Mouse (Mus musculus): ENCODE results near the gene Tshb.

The Tshb gene

DNA sequence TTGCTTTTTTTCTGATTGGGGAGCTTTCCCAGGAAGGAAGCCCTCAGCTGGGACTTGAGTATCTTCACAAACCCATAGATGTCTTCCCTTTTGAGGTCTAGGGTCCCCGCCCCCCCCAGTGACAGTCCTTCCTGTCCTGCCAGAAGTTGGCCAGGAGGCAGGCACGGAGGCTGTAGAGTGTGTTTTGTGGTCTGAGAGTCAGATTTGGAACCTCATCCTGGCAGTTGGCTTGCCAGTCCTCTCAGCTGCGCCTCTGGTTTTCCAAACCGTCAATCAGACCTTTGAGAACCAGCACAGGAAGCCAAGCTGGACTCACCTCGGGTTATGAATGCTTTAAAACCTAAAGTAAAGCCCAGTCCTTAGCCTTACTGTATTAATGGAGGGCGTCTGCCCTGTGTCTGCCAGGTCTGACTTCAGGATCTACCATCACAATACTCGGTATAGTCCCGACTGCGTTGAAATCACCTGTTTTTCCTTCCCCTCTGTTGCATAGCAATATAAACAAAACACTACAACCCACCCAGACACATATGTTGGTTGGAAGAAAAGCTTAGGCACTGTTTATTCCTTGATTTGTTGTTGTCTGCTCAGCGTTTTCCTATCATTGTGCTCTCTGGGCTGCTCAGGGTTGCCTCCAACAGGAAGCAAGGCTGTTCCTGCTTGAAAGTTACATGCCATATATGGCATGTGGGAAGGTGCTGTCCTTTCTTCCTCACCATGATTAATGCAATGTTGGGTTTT, 44.2 kb downstream of the Tshb start:
- in situ Hi-C loops (cut with MseI, MboI) = no loop called here

DNA sequence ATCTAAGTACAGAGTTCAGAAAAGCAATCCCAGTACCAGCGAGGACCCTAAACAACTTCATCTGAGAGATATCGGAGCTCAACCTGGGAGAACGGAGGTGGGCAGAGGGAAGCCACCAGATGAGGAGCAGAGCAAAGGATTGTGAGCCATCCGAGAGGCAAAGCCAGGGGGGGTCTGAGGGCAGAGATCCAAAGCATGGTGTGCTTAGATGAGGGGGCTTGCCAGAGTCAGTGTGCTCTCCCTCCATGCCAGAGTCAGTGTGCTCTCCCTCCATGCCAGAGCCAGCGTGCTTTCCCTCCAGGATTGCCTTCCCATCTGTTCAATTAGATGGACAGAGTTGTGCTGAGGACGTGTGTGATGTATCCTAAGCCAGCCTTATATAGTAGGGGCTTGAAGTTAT, 45.4 kb downstream of the Tshb start:
- in situ Hi-C loops (cut with MseI, MboI) = no loop called here

DNA sequence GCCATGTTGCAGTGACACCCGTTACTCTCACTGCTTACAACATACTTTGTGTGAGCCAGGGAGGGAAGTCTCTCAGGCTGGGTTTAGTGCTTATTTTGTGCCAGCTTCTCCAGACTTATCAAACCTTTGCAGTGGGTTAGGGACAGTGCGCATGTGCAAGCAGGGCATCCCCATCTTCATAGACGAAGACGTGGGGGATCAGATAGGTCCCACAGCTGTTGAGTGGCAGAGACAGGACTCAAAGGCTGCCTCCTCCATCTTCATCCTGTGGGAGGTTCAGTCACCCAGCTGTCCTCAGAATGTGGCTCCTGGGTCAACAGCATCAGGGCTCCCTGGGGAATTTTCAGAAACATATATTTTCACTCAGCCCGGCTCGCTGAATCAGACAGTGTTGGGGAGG, 46.1 kb downstream of the Tshb start:
- in situ Hi-C loops (cut with MseI, MboI) = no loop called here

DNA sequence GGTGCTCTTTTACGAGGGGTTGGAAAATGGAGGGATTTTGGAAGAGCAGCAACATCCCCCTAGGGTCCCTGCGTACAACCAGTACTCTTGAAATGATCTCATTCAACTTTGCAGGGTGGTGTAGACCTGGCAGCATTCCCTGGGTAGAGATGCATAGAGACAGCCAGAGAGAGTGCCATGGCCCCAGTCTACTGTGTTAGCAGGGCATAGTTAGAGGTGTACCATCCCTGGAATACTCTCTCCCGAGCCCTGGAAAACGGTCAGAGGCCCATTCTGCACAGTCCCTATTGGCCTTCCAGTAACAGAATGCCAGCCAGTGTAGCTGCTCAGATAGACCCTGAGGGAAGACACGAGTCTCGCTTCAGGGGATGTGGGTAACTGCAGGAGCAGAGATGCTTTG, 46.9 kb downstream of the Tshb start:
- in situ Hi-C loops (cut with MseI, MboI) = no loop called here

DNA sequence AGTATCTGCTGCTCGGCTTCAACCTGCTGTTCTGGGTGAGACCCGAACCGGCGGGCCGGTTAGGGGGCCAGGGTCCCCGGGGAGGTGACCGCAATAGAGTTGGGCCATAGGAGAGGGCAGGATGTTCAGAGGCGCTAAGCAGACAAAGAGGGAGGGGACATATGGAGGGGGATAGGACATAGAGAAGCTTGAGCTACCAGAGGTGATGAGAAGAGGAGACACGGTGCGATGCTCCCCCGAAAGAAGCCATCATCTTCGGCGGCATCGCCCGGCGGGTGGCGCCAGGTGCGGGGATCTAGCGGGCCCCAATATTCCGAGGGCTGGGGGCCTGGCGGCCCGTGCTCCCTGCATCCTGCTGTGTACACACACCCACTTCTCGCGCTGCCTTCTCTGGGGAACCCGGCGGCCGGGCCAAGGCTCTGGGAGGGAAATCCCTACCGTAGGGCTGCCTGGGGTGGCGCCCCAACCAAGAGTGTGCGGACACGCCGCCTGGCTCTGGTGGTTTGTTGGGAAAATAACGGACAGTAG, 47.4 kb downstream of the Tshb start:
- in situ Hi-C loops (cut with MseI, MboI) = no loop called here

DNA sequence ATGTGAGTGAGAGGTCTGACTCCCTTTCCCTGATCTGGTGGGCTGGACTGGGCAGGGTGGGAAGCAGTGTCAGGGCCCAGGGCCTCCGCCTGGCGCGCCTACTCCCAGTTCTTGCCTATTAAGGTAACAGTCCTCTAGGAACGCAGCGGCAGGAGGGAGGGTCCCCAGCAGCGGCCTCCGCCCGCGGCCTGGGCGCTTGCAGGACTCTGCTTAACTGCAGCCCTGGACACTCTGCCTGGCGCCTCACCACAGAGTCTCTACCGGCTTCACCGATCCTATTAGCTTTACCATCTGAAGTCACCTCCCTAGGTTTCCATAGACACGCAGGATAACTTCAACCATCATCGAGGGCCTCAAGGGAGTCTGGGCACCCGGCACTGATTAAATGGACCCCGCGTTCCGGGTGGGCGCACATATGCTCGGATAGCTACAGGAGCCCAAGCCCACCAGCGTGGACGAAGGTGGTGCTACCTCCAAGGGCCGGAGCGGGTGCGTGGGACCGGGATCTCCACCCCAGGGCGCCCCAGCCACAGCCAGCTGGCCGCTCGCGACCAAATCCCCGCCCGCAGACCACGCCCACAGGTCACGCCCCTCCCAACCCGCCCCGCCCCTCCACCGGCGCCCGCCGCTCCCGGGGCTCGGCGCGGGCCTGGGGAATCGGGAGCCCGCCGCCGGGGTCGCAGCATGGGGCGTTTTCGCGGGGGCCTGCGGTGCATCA, 48.0 kb downstream of the Tshb start, which contains the start of gene Tspan2:
TSS of gene Tspan2 (plus strand) at position 217 of the 718 bp plus-strand sequence.
- in situ Hi-C loops (cut with MseI, MboI) = no loop called here

DNA sequence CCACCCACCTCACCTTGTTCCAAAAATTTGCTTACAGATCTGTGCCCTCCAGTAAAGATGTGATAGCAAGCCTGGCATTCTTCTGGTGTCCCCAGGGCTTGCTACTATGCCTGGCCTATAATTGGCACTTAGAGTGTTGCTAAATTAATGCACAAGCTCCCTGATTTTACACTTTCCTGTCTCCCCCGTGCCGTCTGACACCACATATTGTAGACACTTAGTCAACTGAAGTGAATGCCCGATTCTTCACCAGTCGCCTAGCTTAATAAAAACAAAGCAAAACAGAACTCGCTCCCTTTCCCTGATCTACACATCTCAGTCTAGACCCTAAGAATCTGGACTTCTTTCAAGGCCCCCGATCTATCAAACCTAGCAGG, 48.6 kb downstream of the Tshb start:
- in situ Hi-C loops (cut with MseI, MboI) = no loop called here

DNA sequence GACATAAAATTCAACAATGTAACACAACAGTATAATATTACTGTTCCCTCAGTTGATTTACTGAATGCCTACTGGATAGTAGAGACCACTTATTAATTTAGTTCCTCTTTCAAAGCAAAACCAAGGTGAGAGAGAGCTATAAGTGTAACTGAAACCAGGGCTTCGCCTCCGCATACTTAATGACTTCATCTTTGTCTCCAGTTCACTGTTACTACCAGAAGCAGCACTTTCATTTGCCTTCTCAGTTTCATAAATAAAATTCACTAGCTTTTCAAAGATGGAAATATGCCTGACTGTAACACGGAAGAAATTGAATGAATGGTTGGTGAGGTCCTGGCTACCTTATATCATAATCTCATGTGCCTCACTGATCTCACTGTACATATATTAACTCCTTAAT, 49.5 kb downstream of the Tshb start:
- in situ Hi-C loops (cut with MseI, MboI) = no loop called here

DNA sequence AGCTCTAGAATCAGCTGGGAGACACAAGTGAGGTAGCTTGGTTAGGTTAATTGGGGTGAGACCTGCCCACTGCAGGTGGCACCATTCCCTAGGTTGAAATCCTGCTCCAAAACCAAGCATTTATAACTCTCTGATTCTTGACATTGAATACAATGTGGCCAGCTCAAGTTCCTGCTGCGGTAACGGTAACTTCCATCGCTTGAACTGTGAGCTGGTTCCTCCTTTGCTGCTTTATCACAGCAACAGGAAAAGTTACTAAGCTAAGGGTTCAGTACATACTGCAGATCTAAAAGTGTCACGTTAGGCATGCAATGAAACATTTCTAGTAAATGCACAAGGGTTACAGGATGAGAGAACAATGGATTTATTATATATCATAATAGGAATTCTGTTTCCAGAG, 49.9 kb downstream of the Tshb start:
- in situ Hi-C loops (cut with MseI, MboI) = no loop called here

DNA sequence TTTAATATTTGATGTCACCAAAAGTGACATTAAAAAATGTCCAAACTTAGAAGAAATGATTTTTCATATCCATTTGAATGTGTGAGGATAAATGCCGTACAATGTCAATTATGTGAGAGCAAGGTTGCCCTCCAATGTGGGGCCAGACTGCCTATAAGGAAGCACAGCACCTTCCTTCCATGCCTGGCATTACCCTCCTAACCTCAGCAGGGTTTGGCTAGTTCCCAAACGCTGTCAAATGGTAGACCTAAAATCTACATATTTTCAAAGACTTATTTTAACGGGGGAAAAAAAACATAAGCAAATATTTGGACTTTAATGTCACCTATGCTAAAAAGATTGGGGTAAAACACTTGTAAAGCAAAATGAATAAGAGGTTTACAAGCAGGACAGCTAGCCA, 51.4 kb downstream of the Tshb start:
- in situ Hi-C loops (cut with MseI, MboI) = no loop called here

DNA sequence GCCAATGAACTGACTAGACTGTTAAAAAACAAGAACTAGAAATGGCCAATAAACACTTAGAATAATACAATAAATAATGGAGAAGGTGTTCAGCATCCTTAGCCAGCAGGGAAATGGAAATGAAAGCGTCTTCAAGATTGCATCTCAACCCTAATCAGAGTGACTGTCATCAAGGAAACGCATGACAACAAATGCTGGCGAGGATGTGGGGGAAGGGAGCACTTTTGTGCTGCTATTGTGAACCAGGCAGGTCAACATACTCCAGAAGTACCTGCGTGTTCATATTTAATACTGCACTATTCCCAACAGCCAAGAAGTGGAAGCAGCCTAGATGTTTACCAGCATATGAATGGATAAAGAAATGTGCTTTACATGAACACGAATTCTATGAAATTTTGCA, 53.1 kb downstream of the Tshb start:
- in situ Hi-C loops (cut with MseI, MboI) = no loop called here
